Mouse (Mus musculus): ENCODE data around the gene Strap.
"Not testable (repeated sequence)": the region's sequence is repeated elsewhere in the genome, so short reads cannot be mapped to it uniquely, and the experiment has no call there.

The Strap gene

GRCm38 (mm10) chr6:137734846-137735609, at the start of gene Strap:
Gene Strap, plus strand, starts transcription at chr6:137735078.
- peak; percentile 97 to 98 for DNase-seq

DNA sequence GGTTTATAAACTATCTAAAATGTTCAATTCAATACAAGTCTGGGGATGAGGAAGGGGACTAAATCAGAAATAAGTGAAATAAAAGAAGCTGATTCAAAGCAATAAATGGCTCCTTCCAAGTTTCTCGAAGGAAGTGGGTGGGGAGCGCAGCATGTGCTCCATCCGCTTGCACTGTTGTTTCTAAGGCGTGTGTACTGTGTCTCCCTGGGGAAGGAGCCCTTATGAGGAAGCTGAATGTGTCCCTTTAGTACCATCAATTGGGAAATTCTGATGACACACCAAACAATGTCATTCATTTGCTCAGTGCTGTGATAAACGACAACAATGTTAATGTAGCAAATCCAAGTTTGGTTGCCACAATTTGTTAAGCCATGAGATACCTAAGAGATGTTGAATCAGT, 47.2 kb upstream of the Strap start:
- DNase-seq, result no peak

DNA sequence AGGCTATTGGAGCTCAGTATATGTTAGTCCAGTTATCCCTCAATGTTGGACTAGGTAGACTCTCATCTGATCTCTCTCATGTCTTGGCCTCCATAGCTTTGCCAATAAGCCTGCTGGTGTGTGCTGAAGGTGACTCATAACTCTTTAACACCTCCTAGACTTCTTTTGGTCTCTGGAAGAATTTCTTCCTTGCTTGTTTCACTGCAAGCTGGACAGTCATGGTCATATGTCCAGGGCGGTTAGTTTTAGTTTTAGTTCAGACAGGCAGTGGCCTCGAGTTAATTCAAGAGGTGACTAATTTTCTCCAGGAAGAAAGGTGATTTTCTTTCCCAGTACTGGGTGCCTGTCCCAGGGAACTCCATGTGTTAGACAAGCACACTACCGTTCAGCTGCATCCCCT, 46.8 kb upstream of the Strap start:
- no peak for DNase-seq

- DNase-seq, result no peak
These were observed 46.3 kb upstream of the Strap start for GRCm38 (mm10) chr6:137688506-137689105.

GRCm38 (mm10) chr6:137690550-137691119, 44.2 kb upstream of the Strap start:
- DNase-seq, result no peak

- no peak for DNase-seq
These were observed 40.6 kb upstream of the Strap start for GRCm38 (mm10) chr6:137694310-137694709.

- no peak for DNase-seq
These were observed 39.8 kb upstream of the Strap start for GRCm38 (mm10) chr6:137695046-137695445.

GRCm38 (mm10) chr6:137696445-137697204, 38.3 kb upstream of the Strap start:
- DNase-seq, result no peak

GRCm38 (mm10) chr6:137699434-137699833, 35.4 kb upstream of the Strap start:
- DNase-seq, result no peak

GRCm38 (mm10) chr6:137702186-137702585, 32.7 kb upstream of the Strap start:
- DNase-seq, result no peak

DNA sequence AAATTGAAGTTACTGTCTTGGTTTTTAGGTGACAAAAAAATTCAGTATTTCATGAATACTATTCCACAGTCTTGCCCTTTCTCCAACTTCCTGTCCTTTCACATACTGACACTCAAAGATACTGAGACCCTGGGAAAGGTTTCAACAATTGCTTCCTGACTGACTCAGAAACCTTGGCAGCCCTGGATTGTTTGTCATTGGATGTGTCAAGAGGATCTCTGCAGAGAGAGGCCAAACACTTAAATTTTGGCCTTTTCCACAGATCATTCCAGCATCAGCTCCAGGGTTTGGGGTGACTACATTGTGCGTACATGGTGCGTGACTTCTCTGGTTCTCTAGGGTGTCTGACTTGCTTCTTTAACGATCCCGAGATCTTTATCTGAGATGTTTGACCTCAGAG, 32.0 kb upstream of the Strap start:
- no peak for DNase-seq

- DNase-seq, result no peak
These were observed 31.4 kb upstream of the Strap start for GRCm38 (mm10) chr6:137703431-137703830.

DNA sequence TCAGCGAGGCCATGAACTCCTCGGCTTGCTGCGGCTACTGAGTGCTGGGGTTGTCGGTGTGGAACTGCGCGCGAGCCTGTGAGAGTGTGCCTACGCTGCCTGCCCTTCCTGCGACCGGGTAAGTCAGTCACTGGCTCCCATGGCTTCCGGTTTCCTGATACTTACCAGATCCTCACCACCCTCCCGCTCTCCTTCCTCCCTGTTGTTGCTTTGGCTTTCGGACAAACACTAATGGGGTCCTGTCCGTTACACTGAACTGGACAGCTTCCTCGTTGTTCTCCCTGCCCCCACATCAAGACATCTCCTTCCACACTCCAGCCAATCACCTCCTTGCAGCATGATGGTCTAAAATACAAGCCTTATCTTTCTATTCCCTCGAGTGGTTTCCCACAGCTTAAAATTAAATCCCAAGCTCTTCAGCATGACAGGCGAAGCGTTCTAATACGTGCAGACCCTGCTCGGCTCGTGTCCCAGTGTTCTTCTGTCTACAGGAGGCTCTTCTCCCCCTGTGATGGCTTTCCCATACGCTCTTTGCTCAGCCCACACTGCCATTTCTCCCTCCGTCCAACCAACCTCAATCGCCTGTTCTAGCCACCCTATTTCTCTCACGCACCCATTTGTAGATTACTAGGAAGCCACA, 30.5 kb upstream of the Strap start:
- DNase-seq, result no peak

- DNase-seq, result no peak
These were observed 28.7 kb upstream of the Strap start for GRCm38 (mm10) chr6:137706209-137706608.

- not testable (repeated sequence) for DNase-seq
These were observed 26.0 kb upstream of the Strap start for GRCm38 (mm10) chr6:137708726-137709405.

- DNase-seq, result peak; percentile 42 to 47
These were observed 24.5 kb upstream of the Strap start for GRCm38 (mm10) chr6:137710179-137711037.

GRCm38 (mm10) chr6:137712654-137713309, 22.1 kb upstream of the Strap start:
- DNase-seq, result peak; percentile 19 to 30

DNA sequence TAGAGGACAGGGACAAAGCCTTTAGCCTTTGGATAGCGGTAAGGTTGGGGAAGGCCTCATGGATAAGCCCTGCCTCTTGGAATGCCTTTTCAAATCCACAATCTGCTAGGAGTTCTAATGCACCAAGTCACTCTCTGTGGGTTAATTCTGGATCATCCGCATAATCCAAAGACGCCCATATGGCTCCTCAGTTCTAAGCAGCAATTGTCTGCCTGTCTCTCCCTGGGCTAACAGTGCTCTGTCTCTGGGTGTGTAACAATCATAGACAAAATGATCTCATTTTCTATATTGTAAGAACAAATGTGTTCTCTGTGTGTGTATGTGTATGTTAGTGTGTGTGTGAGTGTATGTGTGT, 21.6 kb upstream of the Strap start:
- DNase-seq, result no peak

DNA sequence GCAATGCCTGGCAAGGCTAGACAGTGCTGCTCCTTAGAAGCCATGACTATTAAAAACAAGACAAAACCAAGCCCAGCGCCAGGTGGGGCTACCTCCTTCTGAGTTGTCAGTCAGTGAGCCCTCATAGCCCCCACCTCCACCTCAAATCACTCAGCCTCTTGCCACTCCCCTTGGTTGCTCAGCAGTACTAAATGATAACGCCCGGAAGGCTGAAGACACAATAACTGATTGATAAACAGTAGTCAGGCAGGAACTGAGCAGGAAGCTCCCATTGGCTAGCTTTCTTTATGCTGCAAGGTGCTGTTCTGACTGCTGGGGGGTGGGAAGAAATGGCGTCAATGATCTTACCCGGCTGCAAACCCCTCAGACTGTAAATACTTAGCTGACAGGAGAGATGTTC, 18.1 kb upstream of the Strap start:
- no peak for DNase-seq

GRCm38 (mm10) chr6:137722220-137722931, 12.5 kb upstream of the Strap start:
- DNase-seq, result no peak

All from cerebellum, postnatal 10 days (tissue).